Comparison of ENCODE assay signal across 1 mouse cellular context in genomic region chr1:160692224-160693093, GRCm38 (mm10).
TF ChIP-seq lines count a peak whose summit lies in the region.

No protein-coding gene starts in this region.

TF ChIP-seq in CH12.LX, 34 proteins besides CTCF, POLR2A, EP300 and RAD21 (continued from another document):
- TF ChIP-seq ZNF384 (IDR thresholded peaks at IDR 0.05; ENCODE audit: low read depth, low read length) = peak; percentile 68
- no peak for TF ChIP-seq ZKSCAN1 (IDR thresholded peaks at IDR 0.05; ENCODE audit: borderline replicate concordance, low read depth, low read length)
